Mouse (Mus musculus): ENCODE measurements at regions not wholly inside any gene's neighbourhood (a gene's known extent, or its start where the extent isn't known, plus 50 kb on each side); places are given as distances from the start of the nearest gene placed in this dataset.

- TF ChIP-seq CTCF (IDR thresholded peaks at IDR 0.05; ENCODE audit: borderline replicate concordance, insufficient read depth, low read depth, low read length) = no peak
- TF ChIP-seq POLR2A (IDR thresholded peaks at IDR 0.05; ENCODE audit: borderline replicate concordance, insufficient read depth, low read length) = no peak
Measured at GRCm38 (mm10) chr12:35376365-35376764, 158.5 kb downstream of the Ahr start.

Data from cerebellum, adult 2 months (tissue).